Mouse (Mus musculus) stomach, embryonic 14.5 days (tissue): ENCODE data around the gene Aktip. TPM values are rescaled to one million over a fixed set of nuclear protein-coding genes. Genes with fewer than 3 reads are reported as not detected.

Experiments
- ATAC-seq: fragments of 200-750 bp; cut with Nextera tagmentation; 2 replicates; pipeline ENCODE4 v1.8.0; 2017; ENCODE audit warnings: low read depth, moderate TSS enrichment; ENCODE audit not compliant: insufficient number of reproducible peaks, insufficient read depth, low FRiP score
- H3K27ac ChIP-seq: fragments of 300-500 bp; sonication (generic); 2 replicates; pipeline ENCODE4 v1.5.1; 2014; ENCODE audit warnings: mild to moderate bottlenecking, low read length, moderate library complexity, mixed read lengths
- H3K27me3 ChIP-seq: fragments of 300-500 bp; sonication (generic); 2 replicates; pipeline ENCODE4 v1.6.1; 2014; ENCODE audit warnings: low read length, control low read depth, mixed read lengths; ENCODE audit not compliant: control insufficient read depth, insufficient read depth
- H3K36me3 ChIP-seq: fragments of 300-500 bp; sonication (generic); 2 replicates; pipeline ENCODE4 v1.6.1; 2014; ENCODE audit warnings: mild to moderate bottlenecking, control low read depth, low read length, moderate library complexity, mixed read lengths; ENCODE audit not compliant: control insufficient read depth, insufficient read depth
- H3K4me1 ChIP-seq: fragments of 300-500 bp; sonication (generic); 2 replicates; pipeline ENCODE4 v1.6.1; 2014; ENCODE audit warnings: low read length, control low read depth, mixed read lengths; ENCODE audit not compliant: control insufficient read depth, insufficient read depth
- H3K4me2 ChIP-seq: fragments of 300-500 bp; sonication (generic); replicated peaks from 2 replicates; pipeline ENCODE4 v1.6.1; 2014; ENCODE audit warnings: low read depth, low read length, control low read depth
- H3K4me3 ChIP-seq: fragments of 300-500 bp; sonication (generic); 2 replicates; pipeline ENCODE4 v1.5.1; 2014; ENCODE audit warnings: low read depth, low read length, control low read depth
- H3K9ac ChIP-seq: fragments of 300-500 bp; sonication (generic); replicated peaks from 2 replicates; pipeline ENCODE4 v1.6.1; 2014; ENCODE audit warnings: low read depth, mild to moderate bottlenecking, control low read depth, low read length, moderate library complexity, mixed read lengths
- H3K9me3 ChIP-seq: fragments of 300-500 bp; sonication (generic); 2 replicates; pipeline ENCODE4 v1.6.1; 2016; ENCODE audit warnings: low read depth, low read length, control low read depth; ENCODE audit not compliant: control insufficient read depth
- WGBS: fragments of 180-500 bp; shearing (Covaris S2); extraction: QIAGEN DNeasy Blood & Tissue Kit; methylation state at CpG from one replicate; pipeline ENCODE4 v1.1.7; 2014; 5-methylcytosine and 5-hydroxymethylcytosine counted together
- polyA plus RNA-seq: library from polyadenylated mRNA; unstranded; fragments of >200 nt; fragmentation: Nextera tagmentation; extraction: Ambion mirVana; gene quantifications from 2 replicates; pipeline ENCODE4 v1.2.1, GENCODE M21; 2014

Aktip gene
- polyA plus RNA-seq, 1 experiment from 2014 or later, result 58.3 TPM

DNA sequence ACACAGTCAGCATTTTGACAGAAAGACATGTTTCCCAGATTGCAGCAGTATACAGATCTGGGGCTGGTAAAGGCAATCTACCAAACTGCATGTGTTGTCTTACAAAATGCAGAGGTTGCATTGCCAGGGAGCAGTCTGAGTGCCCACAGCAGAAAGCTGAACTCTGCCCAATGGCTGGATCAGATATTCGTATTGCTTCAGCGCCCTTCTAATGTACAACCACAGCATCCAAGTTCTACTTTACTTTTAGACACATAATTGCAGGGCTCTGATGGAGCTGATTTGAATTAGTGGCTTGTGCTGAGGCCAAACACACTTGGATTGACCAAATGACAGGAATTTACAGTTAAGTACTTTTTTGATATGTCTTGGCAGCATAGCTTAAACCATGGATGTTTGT, 22.1 kb upstream of the Aktip start:
- no peaks in the 10 kb centered on the region for H3K36me3 ChIP-seq
- H3K4me2 ChIP-seq, result no peak overlapping the region
- WGBS, result 95% methylated on average over 2 of the region's 2 CpGs
- H3K27me3 ChIP-seq, result no peaks in the 10 kb centered on the region
- no peak overlapping the region for H3K27ac ChIP-seq
- H3K4me3 ChIP-seq, result no peak overlapping the region
- no peaks in the 10 kb centered on the region for H3K9me3 ChIP-seq
- no peak for ATAC-seq
- H3K9ac ChIP-seq, result no peak overlapping the region
- no peaks in the 10 kb centered on the region for H3K4me1 ChIP-seq

GRCm38 (mm10) chr8:91218271-91218670, 18.5 kb upstream of the Aktip start:
- H3K36me3 ChIP-seq, result no peaks in the 10 kb centered on the region
- no peaks in the 10 kb centered on the region for H3K27me3 ChIP-seq
- H3K9ac ChIP-seq, result no peak overlapping the region
- H3K9me3 ChIP-seq, result no peaks in the 10 kb centered on the region
- no peaks in the 10 kb centered on the region for H3K4me1 ChIP-seq
- no peak for ATAC-seq
- WGBS, result 92% methylated on average over 4 of the region's 4 CpGs
- no peak overlapping the region for H3K4me2 ChIP-seq
- no peak overlapping the region for H3K4me3 ChIP-seq
- H3K27ac ChIP-seq, result no peak overlapping the region

DNA sequence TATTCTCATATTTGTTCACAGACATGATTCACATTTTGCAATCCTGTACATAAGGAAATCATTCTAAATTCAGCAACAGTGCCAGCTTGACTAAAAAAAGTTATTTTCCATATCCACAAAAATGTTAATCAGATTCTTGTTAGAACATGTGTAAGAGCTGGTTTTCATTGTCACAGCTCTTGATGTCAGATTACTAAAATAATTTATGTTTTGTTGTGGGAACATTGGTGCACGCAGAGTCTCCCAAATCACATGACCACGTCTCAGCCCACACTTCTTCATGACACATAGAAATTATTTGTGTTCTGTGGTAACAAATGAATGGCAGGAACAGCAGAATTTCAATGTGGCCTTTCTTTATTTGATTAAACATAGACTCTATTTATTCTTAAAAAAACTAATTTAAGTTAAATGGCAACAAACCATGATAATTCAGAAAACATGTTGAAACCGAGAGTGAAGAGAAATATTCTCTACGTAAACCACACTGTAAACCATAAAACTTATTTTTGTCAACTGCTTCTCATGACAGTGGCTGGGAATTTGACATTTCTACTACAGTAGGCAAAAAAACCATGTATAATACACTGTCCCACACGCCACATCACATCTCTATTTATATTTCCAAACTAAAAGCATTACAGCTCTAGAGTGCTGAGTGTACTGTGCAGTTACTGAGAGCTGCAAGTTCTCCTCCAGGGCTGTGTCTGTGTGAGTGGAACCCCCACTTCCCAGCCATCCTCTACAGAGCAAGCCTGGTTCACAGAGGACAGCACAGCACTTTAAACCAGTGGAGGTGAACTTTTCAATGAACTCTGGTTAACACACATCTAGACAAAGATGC, 17.5 kb upstream of the Aktip start:
- H3K9me3 ChIP-seq, result no peaks in the 10 kb centered on the region
- H3K4me2 ChIP-seq, result no peak overlapping the region
- H3K27me3 ChIP-seq, result no peaks in the 10 kb centered on the region
- no peaks in the 10 kb centered on the region for H3K36me3 ChIP-seq
- no peak overlapping the region for H3K27ac ChIP-seq
- no peak overlapping the region for H3K9ac ChIP-seq
- no peaks in the 10 kb centered on the region for H3K4me1 ChIP-seq
- WGBS, result 86% methylated on average over 5 of the region's 5 CpGs
- H3K4me3 ChIP-seq, result no peak overlapping the region
- no peak for ATAC-seq

- Histone ChIP-seq H3K27me3 (no peaks in the 10 kb centered on the region), H3K4me2 (no peak overlapping the region), H3K27ac (no peak overlapping the region), H3K9me3 (no peaks in the 10 kb centered on the region), H3K4me3 (no peak overlapping the region), H3K9ac (no peak overlapping the region), H3K36me3 (no peaks in the 10 kb centered on the region), H3K4me1 (no peaks in the 10 kb centered on the region)
- ATAC-seq, result no peak
- WGBS, result 77% methylated on average over 3 of the region's 3 CpGs
These were observed 14.5 kb upstream of the Aktip start for GRCm38 (mm10) chr8:91214287-91214686.

DNA sequence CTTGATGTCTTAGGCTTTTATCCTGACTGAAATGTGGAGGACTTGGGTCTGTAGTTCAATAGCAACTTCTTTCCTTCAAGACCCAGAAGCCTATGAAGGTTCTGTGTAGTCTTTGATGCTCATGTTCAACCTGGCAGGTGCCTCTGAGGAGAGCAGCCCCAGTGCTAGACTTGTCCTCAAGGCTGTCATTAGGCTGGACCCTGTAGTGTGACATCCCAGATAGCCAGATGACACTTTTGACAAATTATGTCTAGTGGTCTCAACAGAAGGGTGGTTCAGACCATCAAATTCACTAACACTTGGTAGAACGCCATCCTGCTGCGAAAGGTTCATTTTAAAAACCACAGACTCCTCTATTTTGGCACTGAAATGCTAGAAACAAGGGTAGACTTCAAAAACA, 13.2 kb upstream of the Aktip start:
- no peaks in the 10 kb centered on the region for H3K27me3 ChIP-seq
- no peak overlapping the region for H3K4me2 ChIP-seq
- no peaks in the 10 kb centered on the region for H3K36me3 ChIP-seq
- H3K9ac ChIP-seq, result no peak overlapping the region
- no peak for ATAC-seq
- H3K27ac ChIP-seq, result no peak overlapping the region
- no peaks in the 10 kb centered on the region for H3K4me1 ChIP-seq
- no peak overlapping the region for H3K4me3 ChIP-seq
- WGBS, result 90% methylated on average over 2 of the region's 2 CpGs
- no peaks in the 10 kb centered on the region for H3K9me3 ChIP-seq

DNA sequence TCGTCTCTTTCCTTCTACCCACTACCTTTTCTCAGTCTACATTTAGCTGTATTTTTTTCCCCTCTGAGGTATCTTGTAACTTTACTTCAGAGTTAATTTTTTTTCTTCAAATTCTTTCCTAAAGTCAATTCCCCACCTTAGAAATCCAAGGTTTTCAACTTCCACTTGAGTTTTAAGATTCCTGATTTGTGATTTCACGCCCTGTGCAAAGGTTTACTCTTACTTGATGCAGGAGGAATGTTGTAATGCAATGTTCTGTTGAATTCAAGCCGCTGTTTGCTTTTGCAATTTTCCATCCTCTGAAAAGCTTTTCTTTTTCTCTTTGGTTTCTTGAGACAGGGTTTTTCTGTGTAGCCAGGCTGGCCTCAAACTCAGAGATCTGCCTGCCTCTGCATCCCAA, 9.9 kb upstream of the Aktip start:
- H3K27ac ChIP-seq, result no peak overlapping the region
- no peaks in the 10 kb centered on the region for H3K27me3 ChIP-seq
- H3K4me1 ChIP-seq, result no peaks in the 10 kb centered on the region
- H3K4me3 ChIP-seq, result no peak overlapping the region
- no peaks in the 10 kb centered on the region for H3K36me3 ChIP-seq
- H3K4me2 ChIP-seq, result no peak overlapping the region
- no peaks in the 10 kb centered on the region for H3K9me3 ChIP-seq
- WGBS, result 73% methylated on average over 3 of the region's 3 CpGs
- H3K9ac ChIP-seq, result no peak overlapping the region
- no peak for ATAC-seq

GRCm38 (mm10) chr8:91207676-91208075, 7.9 kb upstream of the Aktip start:
- Histone ChIP-seq H3K27me3 (no peaks in the 10 kb centered on the region), H3K4me3 (no peak overlapping the region), H3K4me2 (no peak overlapping the region), H3K9me3 (no peaks in the 10 kb centered on the region), H3K9ac (no peak overlapping the region), H3K27ac (no peak overlapping the region), H3K4me1 (no peaks in the 10 kb centered on the region), H3K36me3 (no peaks in the 10 kb centered on the region)
- ATAC-seq, result no peak
- 31% methylated on average over 2 of the region's 2 CpGs for WGBS

DNA sequence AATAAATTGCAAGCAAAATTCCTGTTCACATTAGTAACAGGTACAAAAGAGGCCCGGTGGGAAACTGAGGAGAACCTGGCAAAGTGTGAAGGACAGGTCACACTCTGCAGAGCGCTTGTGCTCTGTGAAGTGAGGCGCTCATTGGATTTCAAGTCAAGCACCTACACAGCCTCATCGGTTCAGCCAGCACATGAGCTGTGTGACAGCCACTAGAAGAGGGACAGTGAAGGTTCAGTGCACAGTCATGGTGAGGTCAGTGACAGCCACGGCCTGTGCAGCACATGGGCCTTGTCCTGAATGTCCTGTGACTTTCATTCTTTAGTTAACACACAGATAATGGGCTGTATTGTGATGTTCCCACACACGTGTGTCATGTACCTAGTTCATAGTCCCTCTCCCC, 6.1 kb upstream of the Aktip start:
- H3K27ac ChIP-seq, result no peak overlapping the region
- no peak overlapping the region for H3K4me2 ChIP-seq
- H3K9ac ChIP-seq, result no peak overlapping the region
- 85% methylated on average over 6 of the region's 6 CpGs for WGBS
- H3K36me3 ChIP-seq, result no peaks in the 10 kb centered on the region
- H3K9me3 ChIP-seq, result no peaks in the 10 kb centered on the region
- no peaks in the 10 kb centered on the region for H3K27me3 ChIP-seq
- H3K4me3 ChIP-seq, result no peak overlapping the region
- H3K4me1 ChIP-seq, result no peaks in the 10 kb centered on the region
- no peak for ATAC-seq

DNA sequence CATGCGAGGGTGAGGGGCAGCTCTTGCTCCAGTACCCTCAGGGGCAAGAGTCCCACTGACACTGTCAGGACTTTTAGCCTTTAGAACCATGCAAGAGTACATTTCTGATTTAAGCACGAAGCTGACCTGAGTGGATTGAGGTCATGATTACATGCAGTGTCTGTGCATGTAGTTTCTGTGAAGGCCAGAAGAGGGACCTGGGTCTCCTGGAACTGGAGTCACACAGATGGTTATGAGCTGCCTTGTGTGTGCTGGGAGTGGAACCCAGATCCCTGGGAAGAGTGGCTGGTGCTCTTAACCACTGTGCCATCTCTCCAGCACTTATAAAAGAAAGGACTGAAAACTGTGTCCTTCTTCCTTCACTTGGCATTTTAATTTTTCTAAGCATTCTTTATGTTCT, 1.4 kb upstream of the Aktip start:
- H3K36me3 ChIP-seq, result no peaks in the 10 kb centered on the region
- H3K4me3 ChIP-seq, result no peak overlapping the region
- WGBS, result 78% methylated on average over 2 of the region's 2 CpGs
- no peaks in the 10 kb centered on the region for H3K27me3 ChIP-seq
- no peak overlapping the region for H3K27ac ChIP-seq
- H3K4me2 ChIP-seq, result no peak overlapping the region
- H3K9ac ChIP-seq, result no peak overlapping the region
- H3K4me1 ChIP-seq, result no peaks in the 10 kb centered on the region
- no peak for ATAC-seq
- no peaks in the 10 kb centered on the region for H3K9me3 ChIP-seq
